Mouse (Mus musculus) stomach, embryonic 15.5 days (tissue): ENCODE results near the gene Dld. TPM values are rescaled to one million over a fixed set of nuclear protein-coding genes. Genes with fewer than 3 reads are reported as not detected.

Experiments used
- ATAC-seq: fragments of 200-750 bp; cut with Nextera tagmentation; 2 replicates; pipeline ENCODE4 v1.8.0; 2017; ENCODE audit warnings: low read depth, moderate number of reproducible peaks, moderate TSS enrichment; ENCODE audit not compliant: insufficient read depth, low FRiP score
- H3K27ac ChIP-seq: fragments of 300-500 bp; sonication (generic); 2 replicates; pipeline ENCODE4 v1.5.1; 2015; ENCODE audit warnings: mild to moderate bottlenecking, inconsistent platforms
- H3K27me3 ChIP-seq: fragments of 300-500 bp; sonication (generic); replicated peaks from 2 replicates; pipeline ENCODE4 v1.6.1; 2015; ENCODE audit warnings: inconsistent platforms
- H3K36me3 ChIP-seq: fragments of 300-500 bp; sonication (generic); 2 replicates; pipeline ENCODE4 v1.6.1; 2015; ENCODE audit warnings: inconsistent platforms
- H3K4me1 ChIP-seq: fragments of 300-500 bp; sonication (generic); 2 replicates; pipeline ENCODE4 v1.6.1; 2015; ENCODE audit warnings: inconsistent platforms
- H3K4me2 ChIP-seq: fragments of 300-500 bp; sonication (generic); 2 replicates; pipeline ENCODE4 v1.6.1; 2015; ENCODE audit warnings: mild to moderate bottlenecking, inconsistent platforms
- H3K4me3 ChIP-seq: fragments of 300-500 bp; sonication (generic); replicated peaks from 2 replicates; pipeline ENCODE4 v1.5.1; 2015; ENCODE audit warnings: inconsistent platforms
- H3K9ac ChIP-seq: fragments of 300-500 bp; sonication (generic); 2 replicates; pipeline ENCODE4 v1.6.1; 2015; ENCODE audit warnings: inconsistent platforms
- H3K9me3 ChIP-seq: fragments of 300-500 bp; sonication (generic); 2 replicates; pipeline ENCODE4 v1.6.1; 2016; ENCODE audit warnings: inconsistent platforms
- WGBS: fragments of 180-500 bp; shearing (Covaris S2); methylation state at CpG from one replicate; pipeline ENCODE4 v1.1.7; 2015; 5-methylcytosine and 5-hydroxymethylcytosine counted together
- polyA plus RNA-seq: library from polyadenylated mRNA; unstranded; fragments of >200 nt; fragmentation: Nextera tagmentation; extraction: Ambion mirVana; gene quantifications from 2 replicates; pipeline ENCODE4 v1.2.1, GENCODE M21; 2015

Gene Dld
- polyA plus RNA-seq = 126 and 137 TPM in 2 replicates

DNA sequence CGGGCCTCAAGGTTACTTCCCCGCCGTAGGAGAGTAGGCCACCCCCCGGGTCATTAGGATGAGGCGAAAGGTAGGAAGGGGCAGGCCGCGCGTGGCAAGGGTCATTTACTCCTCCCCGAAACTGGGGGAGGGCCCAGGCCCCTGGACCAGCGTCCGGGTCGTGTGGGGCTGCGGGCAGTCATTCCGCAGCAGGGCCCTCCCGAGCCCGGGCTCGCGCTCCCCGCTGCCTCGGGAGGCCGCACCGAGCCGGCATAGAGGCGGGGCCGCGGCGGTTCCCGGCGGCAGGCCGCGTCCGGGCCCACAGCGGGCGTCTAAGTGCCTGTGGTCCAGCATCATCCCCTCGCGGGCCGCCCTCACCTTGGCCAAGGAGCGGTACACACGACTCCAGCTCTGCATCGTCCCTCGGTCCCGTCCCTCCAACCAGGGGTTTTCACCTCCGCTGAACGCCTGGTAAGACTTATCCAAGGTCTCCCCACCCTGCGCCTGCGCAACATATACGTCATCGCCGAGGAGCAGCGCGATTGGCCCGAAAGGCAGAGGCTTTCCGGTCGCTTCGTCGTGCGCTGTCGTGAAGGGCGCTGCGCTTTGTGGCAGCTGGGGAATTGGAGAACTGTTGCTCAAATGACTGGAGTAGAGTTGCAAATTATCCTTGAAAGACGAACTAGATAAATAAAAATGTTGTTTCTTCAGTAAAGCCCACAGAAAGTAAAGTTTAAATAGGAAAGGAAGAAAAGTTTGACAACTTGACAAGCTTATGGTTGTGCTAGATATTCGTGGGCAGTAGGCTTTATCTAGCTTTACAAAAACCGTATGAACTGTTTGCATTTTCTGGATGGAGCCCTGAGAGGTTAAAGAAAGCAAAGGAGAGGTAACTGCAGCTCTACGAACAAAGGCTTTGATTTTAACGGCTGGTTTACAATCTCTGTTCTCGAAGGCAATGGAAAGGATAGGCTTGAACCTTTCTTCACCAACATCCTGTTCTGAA, at the start of gene Dld:
Gene Dld (minus strand): TSS at position 510 of the 985 bp plus-strand sequence.
- Histone ChIP-seq H3K9me3 (no peaks in the 10 kb centered on the region), H3K27ac (peak within 1 kb of the TSS; percentile 87), H3K36me3 (peaks cover 11% of the 10 kb centered on the region), H3K9ac (peak within 1 kb of the TSS; percentile 90), H3K4me3 (peak within 1 kb of the TSS; percentile 97), H3K27me3 (no peaks in the 10 kb centered on the region), H3K4me1 (peaks cover 4% of the 10 kb centered on the region), H3K4me2 (peak within 1 kb of the TSS; percentile 78)
- ATAC-seq = peak; percentile 97
- WGBS = 5% methylated on average over 62 of the region's 66 CpGs

DNA sequence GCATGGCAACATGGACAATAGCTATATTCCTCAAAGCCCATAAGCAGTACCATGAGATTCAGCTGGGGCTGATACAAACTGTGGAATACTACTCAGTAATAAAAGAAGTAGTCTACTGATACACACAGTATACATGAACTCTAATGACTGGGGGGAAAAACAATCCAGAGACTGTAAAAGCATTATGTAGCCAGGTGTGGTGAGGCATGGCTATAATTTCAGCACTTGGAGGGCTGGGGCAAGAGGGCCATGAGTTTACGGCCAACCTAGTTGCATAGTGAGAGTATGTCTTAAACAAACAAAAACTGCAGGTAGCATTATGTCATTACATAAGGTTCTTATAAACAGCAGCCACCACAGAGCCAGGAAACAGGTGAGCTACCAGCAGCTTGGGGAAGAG, 49.6 kb upstream of the Dld start:
- no peaks in the 10 kb centered on the region for H3K27me3 ChIP-seq
- H3K4me1 ChIP-seq = no peaks in the 10 kb centered on the region
- WGBS = 68% methylated on average over 1 of the region's 1 CpGs
- H3K4me2 ChIP-seq = no peak overlapping the region
- no peak overlapping the region for H3K9ac ChIP-seq
- H3K27ac ChIP-seq = no peak overlapping the region
- no peaks in the 10 kb centered on the region for H3K36me3 ChIP-seq
- no peaks in the 10 kb centered on the region for H3K9me3 ChIP-seq
- ATAC-seq = no peak
- H3K4me3 ChIP-seq = no peak overlapping the region

DNA sequence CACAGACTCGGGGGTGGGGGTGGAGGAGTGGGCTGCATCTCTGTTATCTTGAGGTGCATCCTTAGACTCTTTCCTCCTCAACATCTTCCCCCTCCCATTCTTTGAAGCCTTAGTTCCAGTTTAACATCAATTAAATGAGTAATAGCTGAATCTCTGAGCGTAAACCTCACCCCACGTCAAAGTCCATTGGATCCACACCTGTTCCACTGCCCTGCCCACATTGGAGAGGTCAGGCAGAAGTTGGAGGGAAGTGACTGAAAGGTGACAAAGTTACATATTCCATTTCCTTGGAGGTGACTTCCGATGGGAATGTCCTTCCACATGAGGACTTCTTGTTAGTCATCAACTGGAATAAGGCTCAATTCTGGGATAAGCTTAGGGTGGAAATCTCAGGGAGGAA, 46.5 kb upstream of the Dld start:
- H3K4me2 ChIP-seq = no peak overlapping the region
- WGBS = 85% methylated on average over 4 of the region's 4 CpGs
- H3K4me3 ChIP-seq = no peak overlapping the region
- no peak overlapping the region for H3K9ac ChIP-seq
- no peak for ATAC-seq
- H3K27ac ChIP-seq = no peak overlapping the region
- no peaks in the 10 kb centered on the region for H3K36me3 ChIP-seq
- H3K27me3 ChIP-seq = no peaks in the 10 kb centered on the region
- H3K4me1 ChIP-seq = no peaks in the 10 kb centered on the region
- H3K9me3 ChIP-seq = no peaks in the 10 kb centered on the region

DNA sequence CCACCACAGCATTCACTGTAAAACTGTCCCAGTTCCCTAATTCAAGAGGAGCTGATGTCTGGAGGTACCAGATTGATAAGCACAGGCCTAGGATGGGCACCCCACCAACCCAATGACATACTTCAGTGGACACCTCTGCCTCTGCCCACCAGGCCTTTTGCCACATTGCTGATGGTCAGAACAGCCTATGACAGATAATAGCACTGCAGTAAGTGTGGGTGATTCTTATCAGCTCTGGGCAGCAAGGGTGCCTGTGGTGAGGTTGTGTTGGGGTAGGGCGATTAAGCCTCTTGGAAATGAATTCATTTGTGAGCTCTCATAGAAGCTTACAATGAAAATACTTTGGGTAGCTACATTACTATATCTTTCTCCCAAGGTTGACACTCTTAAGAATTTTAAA, 44.6 kb upstream of the Dld start:
- 86% methylated on average over 1 of the region's 1 CpGs for WGBS

DNA sequence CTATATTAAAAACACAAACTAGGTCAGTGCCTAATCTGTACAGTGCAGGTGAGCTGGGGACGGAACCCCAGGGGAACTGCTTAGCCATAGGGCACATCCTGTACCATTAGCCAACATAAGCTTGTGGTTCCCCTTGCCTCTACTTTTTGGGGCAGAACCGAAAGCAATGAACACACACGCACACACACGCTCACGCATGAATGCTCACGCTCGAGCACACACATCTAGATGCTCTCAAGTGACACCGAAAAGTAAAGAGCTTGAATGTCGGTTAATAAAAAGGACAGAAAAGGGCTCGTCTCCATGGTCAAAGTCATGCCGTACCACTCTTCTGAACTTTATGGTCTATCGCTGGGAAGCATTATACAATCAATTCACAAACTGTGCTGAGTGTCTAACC, 40.4 kb upstream of the Dld start:
- Histone ChIP-seq H3K27me3 (no peaks in the 10 kb centered on the region), H3K4me3 (no peak overlapping the region), H3K36me3 (no peaks in the 10 kb centered on the region), H3K9ac (no peak overlapping the region), H3K9me3 (no peaks in the 10 kb centered on the region), H3K27ac (no peak overlapping the region), H3K4me1 (no peaks in the 10 kb centered on the region), H3K4me2 (no peak overlapping the region)
- WGBS = 92% methylated on average over 12 of the region's 12 CpGs
- no peak for ATAC-seq

More for the DNA sequence above, 44.6 kb upstream of the Dld start:
- H3K27me3 ChIP-seq = no peaks in the 10 kb centered on the region
- ATAC-seq = no peak
- H3K27ac ChIP-seq = no peak overlapping the region
- no peaks in the 10 kb centered on the region for H3K4me1 ChIP-seq
- H3K4me3 ChIP-seq = no peak overlapping the region
- no peak overlapping the region for H3K9ac ChIP-seq
- no peak overlapping the region for H3K4me2 ChIP-seq
- no peaks in the 10 kb centered on the region for H3K9me3 ChIP-seq
- no peaks in the 10 kb centered on the region for H3K36me3 ChIP-seq

DNA sequence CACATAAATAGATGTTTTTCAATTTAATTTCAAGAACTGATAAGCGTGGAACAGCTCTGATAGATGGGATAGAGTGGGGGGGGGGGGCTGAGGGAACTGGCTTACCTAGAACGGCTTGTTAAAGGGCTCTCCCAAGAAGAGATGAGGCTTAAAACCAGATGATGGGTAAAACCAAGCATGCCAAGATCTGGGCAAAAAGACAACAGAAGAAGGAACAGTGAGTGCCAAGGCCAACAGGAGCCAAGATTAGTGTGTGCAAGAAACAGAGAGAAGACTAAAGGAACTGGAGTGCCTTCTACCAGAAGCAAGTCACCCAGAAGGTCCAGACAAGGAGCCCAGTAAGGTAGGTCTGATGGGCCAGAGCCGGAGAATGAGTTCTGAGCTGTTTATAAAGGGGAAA, 39.3 kb upstream of the Dld start, which contains the start of gene Slc26a3:
Gene Slc26a3 (plus strand): TSS at position 301 of the 400 bp plus-strand sequence.
- Histone ChIP-seq H3K27me3 (no peaks in the 10 kb centered on the region), H3K4me3 (no peak within 1 kb of the TSS), H3K36me3 (no peaks in the 10 kb centered on the region), H3K4me2 (no peak within 1 kb of the TSS), H3K9ac (no peak within 1 kb of the TSS), H3K27ac (no peak within 1 kb of the TSS), H3K9me3 (no peaks in the 10 kb centered on the region), H3K4me1 (no peaks in the 10 kb centered on the region)
- WGBS = 85% methylated on average over 3 of the region's 3 CpGs
- ATAC-seq = no peak

DNA sequence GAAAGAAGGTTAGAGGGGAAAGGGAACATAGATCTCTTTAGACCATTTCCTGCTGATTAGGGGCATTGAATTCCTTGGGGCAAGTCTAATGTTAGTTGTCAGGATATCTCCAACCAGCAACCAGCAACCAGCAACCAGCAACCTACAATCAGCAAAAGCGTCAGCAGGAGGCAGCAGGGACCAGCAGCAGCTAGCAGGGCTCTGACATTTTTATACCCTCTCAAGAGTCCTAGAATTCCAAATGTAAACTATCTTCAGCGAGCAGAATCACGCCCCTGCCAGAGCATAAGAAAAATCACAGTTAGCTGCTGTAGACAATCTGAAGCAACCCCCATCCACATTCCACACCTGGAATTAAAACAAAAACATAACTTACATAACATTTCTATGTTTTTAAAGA, 36.0 kb upstream of the Dld start:
- ATAC-seq = no peak
- Histone ChIP-seq H3K27me3 (no peaks in the 10 kb centered on the region), H3K4me3 (no peak overlapping the region), H3K4me1 (no peaks in the 10 kb centered on the region), H3K9ac (no peak overlapping the region), H3K27ac (no peak overlapping the region), H3K36me3 (no peaks in the 10 kb centered on the region), H3K9me3 (no peaks in the 10 kb centered on the region), H3K4me2 (no peak overlapping the region)
- 20% methylated on average over 3 of the region's 3 CpGs for WGBS

DNA sequence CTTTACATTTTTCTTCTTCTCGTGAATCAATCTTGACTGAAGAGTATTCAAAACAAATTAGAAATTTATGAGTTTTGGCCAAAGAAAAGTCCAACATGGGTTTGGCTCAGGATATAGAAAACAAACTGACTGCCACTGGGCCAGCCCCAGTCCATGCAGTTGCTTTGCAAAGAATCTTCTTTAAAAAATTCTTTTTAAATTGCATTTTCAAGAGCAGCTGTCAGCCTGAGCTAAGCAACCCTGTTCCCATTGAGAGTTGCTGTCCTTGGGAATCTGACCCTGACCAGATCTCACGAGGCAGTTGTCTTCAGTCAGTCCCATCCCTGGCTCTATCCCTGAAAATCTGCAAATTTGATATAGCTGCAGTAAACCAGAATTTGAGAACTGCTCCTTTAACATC, 31.2 kb upstream of the Dld start:
- no peak overlapping the region for H3K9ac ChIP-seq
- H3K4me2 ChIP-seq = no peak overlapping the region
- no peaks in the 10 kb centered on the region for H3K36me3 ChIP-seq
- ATAC-seq = peak; percentile 50; the same call in 1 of the 2 replicates
- no peaks in the 10 kb centered on the region for H3K9me3 ChIP-seq
- no peaks in the 10 kb centered on the region for H3K27me3 ChIP-seq
- no peak overlapping the region for H3K27ac ChIP-seq
- H3K4me1 ChIP-seq = no peaks in the 10 kb centered on the region
- WGBS = 25% methylated on average over 2 of the region's 2 CpGs
- no peak overlapping the region for H3K4me3 ChIP-seq

DNA sequence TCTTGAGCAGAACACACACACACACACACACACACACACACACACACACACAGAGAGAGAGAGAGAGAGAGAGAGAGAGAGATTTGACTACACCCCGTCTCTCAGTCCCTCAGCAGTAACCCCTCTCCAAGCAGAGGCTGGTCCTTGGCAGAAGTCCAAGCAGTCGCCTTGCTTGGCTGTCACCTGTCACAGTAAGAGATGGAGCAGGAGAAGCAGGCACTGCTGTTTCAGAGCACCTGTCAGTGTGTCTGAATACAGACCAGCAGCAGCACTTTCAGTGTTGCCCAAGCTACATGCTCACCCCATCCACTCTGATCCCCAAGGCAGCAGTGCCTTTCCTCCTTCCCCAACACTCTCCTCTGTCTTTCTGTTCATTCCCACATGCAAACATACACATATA, 29.6 kb upstream of the Dld start:
- H3K9ac ChIP-seq = no peak overlapping the region
- no peak overlapping the region for H3K4me3 ChIP-seq
- no peaks in the 10 kb centered on the region for H3K36me3 ChIP-seq
- ATAC-seq = peak; percentile 50; the same call in 1 of the 2 replicates
- no peaks in the 10 kb centered on the region for H3K9me3 ChIP-seq
- H3K4me2 ChIP-seq = no peak overlapping the region
- no peak overlapping the region; the same call in 1 of the 2 replicates for H3K27ac ChIP-seq
- no peaks in the 10 kb centered on the region for H3K27me3 ChIP-seq
- H3K4me1 ChIP-seq = peaks cover 8% of the 10 kb centered on the region; the same call in 1 of the 2 replicates
- WGBS = 6% methylated on average over 2 of the region's 2 CpGs

DNA sequence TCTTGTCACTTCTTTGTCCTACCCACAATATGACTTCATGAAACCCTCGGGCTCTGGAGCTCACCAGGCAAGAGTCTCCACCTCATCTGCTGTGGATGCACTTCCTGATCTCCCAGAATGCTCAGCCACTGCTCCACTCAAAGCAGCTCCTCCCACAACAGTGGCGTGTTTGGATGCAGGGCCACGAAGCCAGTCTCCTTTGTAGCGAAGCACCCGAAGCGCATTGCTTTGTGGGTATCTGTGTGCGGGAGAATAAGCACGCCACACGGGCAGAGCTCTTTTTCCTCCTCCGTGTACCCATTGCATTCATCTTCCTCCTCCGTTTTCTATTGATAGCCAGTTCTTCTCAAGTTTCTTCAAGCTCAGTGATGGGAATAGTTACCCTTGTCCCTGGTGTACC, 26.0 kb upstream of the Dld start:
- H3K9ac ChIP-seq = no peak overlapping the region
- H3K27ac ChIP-seq = no peak overlapping the region
- no peaks in the 10 kb centered on the region for H3K36me3 ChIP-seq
- 72% methylated on average over 11 of the region's 11 CpGs for WGBS
- no peak overlapping the region for H3K4me2 ChIP-seq
- no peaks in the 10 kb centered on the region for H3K27me3 ChIP-seq
- no peak for ATAC-seq
- peaks cover 14% of the 10 kb centered on the region; the same call in 1 of the 2 replicates for H3K4me1 ChIP-seq
- H3K9me3 ChIP-seq = no peaks in the 10 kb centered on the region
- H3K4me3 ChIP-seq = no peak overlapping the region

DNA sequence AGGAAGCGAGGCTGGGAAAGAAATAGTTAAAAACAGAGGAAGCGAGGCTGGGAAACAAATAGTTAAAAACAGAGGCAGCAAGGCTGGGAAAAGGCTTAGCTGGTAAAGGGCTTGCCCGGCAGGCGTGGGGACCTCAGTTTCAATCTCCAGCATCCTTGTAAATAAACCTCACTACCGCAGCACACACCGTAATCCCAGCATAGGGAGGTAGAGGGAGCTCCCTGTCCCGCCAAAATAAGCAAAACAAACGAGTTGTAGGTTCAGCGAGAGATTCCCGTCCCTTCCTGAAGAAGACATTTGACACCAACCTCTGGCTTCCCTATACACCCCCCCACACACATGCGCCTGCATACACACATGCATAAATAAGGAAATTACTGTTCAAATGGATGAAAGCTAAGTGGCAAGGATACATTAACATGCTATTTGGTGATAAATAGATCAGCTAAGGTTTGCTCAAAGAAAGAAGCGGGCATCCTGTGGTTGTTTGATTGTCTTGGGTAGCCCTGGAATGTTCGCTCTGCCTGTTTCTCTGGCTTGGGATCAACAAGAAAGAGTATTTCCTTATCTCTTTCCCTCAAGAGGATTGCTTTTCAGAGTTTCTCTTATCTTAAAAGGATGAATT, 25.2 kb upstream of the Dld start:
- ATAC-seq = no peak
- Histone ChIP-seq H3K9ac (no peak overlapping the region), H3K4me2 (peak overlapping the region; percentile 51), H3K9me3 (no peaks in the 10 kb centered on the region), H3K4me3 (peak overlapping the region; percentile 20; the same call in 1 of the 2 replicates), H3K4me1 (peaks cover 14% of the 10 kb centered on the region; the same call in 1 of the 2 replicates), H3K36me3 (no peaks in the 10 kb centered on the region), H3K27me3 (no peaks in the 10 kb centered on the region), H3K27ac (no peak overlapping the region)
- WGBS = 8% methylated on average over 13 of the region's 13 CpGs

DNA sequence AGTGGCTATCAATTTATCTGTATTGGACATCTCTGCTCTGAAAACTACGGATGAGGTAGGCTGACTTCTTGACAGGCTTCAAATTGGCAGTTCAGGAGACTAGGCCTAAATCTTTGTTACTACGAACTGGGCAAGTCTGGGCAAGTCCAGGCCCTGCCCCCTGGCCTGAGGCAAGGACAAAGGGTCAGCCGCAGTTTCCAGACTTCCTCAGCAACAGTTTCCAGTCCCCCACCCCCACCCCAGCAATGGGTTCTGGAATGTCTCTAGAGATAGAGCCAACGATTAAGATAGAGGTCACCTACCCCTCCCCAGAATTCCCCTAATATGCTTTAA, 24.0 kb upstream of the Dld start:
- no peak for ATAC-seq
- no peak overlapping the region for H3K4me2 ChIP-seq

More for the DNA sequence above, 24.0 kb upstream of the Dld start:
- H3K36me3 ChIP-seq = no peaks in the 10 kb centered on the region
- H3K27ac ChIP-seq = no peak overlapping the region
- peaks cover 14% of the 10 kb centered on the region; the same call in 1 of the 2 replicates for H3K4me1 ChIP-seq
- no peak overlapping the region for H3K4me3 ChIP-seq
- H3K9ac ChIP-seq = no peak overlapping the region
- no peaks in the 10 kb centered on the region for H3K9me3 ChIP-seq
- WGBS = 69% methylated on average over 4 of the region's 4 CpGs
- no peaks in the 10 kb centered on the region for H3K27me3 ChIP-seq
